ENCODE assay signal across 8 mouse cellular contexts in genomic region chr6:145481938-145482337, GRCm38 (mm10).
A peak's percentile ranks its signal among the peaks of the same experiment; 100 is the strongest.
DNase-seq lines count a peak whose midpoint lies in the region; ATAC-seq and TF ChIP-seq lines count a peak whose summit lies in the region.

No protein-coding gene starts in this region.

- no peaks in the 10 kb centered on the region for H3K27me3 ChIP-seq in embryonic facial prominence, embryonic 12.5 days
- no peaks in the 10 kb centered on the region for H3K27me3 ChIP-seq in heart, postnatal 0 days (ENCODE audit: control insufficient read depth, insufficient read depth, low read length)
- H3K27me3 ChIP-seq in thymus, adult 2 months (ENCODE audit: control insufficient read depth, insufficient read depth, low read length), result no peaks in the 10 kb centered on the region

- no peaks in the 10 kb centered on the region for H3K9me3 ChIP-seq in embryonic facial prominence, embryonic 12.5 days
- H3K9me3 ChIP-seq in heart, postnatal 0 days (replicated peaks; ENCODE audit: control insufficient read depth, low read length), result no peaks in the 10 kb centered on the region

- TF ChIP-seq POLR2A in thymus, adult 2 months (IDR thresholded peaks at IDR 0.05; ENCODE audit: control insufficient read depth, extremely low read depth, insufficient read depth, low read length, poor library complexity), result no peak

- no peak for TF ChIP-seq EP300 in heart, postnatal 0 days (IDR thresholded peaks at IDR 0.05; ENCODE audit: low read depth)

- TF ChIP-seq CTCF in heart, postnatal 0 days (IDR thresholded peaks at IDR 0.05; ENCODE audit: low read depth), result no peak
- no peak for TF ChIP-seq CTCF in thymus, adult 2 months (IDR thresholded peaks at IDR 0.05; ENCODE audit: borderline replicate concordance, control insufficient read depth, extremely low read depth, insufficient read depth, low read length, poor library complexity)
- TF ChIP-seq CTCF in layer of hippocampus, adult 2 months (conservative IDR thresholded peaks at IDR 0.05), result no peak

- no peak overlapping the region; the same call in 1 of the 2 replicates for H3K9ac ChIP-seq in embryonic facial prominence, embryonic 12.5 days
- no peak overlapping the region for H3K9ac ChIP-seq in heart, postnatal 0 days (replicated peaks; ENCODE audit: low read depth, low read length)

- 44% methylated on average over 15 of the region's 15 CpGs for WGBS in embryonic facial prominence, embryonic 12.5 days
- 30% methylated on average over 15 of the region's 15 CpGs for WGBS in heart, postnatal 0 days
- WGBS in thymus, adult 2 months, result 91% methylated on average over 15 of the region's 15 CpGs

- no peak overlapping the region for H3K4me3 ChIP-seq in embryonic facial prominence, embryonic 12.5 days
- no peak overlapping the region for H3K4me3 ChIP-seq in heart, postnatal 0 days (ENCODE audit: low read depth, low read length)
- no peak overlapping the region for H3K4me3 ChIP-seq in thymus, adult 2 months (ENCODE audit: control insufficient read depth, insufficient read depth, low read length)
- no peak overlapping the region for H3K4me3 ChIP-seq in layer of hippocampus, adult 2 months

- no peak overlapping the region for H3K27ac ChIP-seq in embryonic facial prominence, embryonic 12.5 days
- peak overlapping the region; percentile 61 for H3K27ac ChIP-seq in heart, postnatal 0 days (ENCODE audit: low read depth)
- H3K27ac ChIP-seq in thymus, adult 2 months (ENCODE audit: control insufficient read depth, insufficient read depth, low read length), result no peak overlapping the region
- no peak overlapping the region for H3K27ac ChIP-seq in layer of hippocampus, adult 2 months

- peak; percentile 59; the same call in 1 of the 2 replicates for ATAC-seq in embryonic facial prominence, embryonic 12.5 days (ENCODE audit: insufficient number of reproducible peaks, insufficient read depth, low FRiP score, low TSS enrichment)
- ATAC-seq in heart, postnatal 0 days (ENCODE audit: insufficient read depth, low read depth), result peak; percentile 77

- H3K4me2 ChIP-seq in embryonic facial prominence, embryonic 12.5 days (replicated peaks), result 0 out of 2 replicates have a peak overlapping the region, but pooled peaks have one; percentile 5
- 0 out of 2 replicates have a peak overlapping the region, but pooled peaks have one; percentile 7 for H3K4me2 ChIP-seq in heart, postnatal 0 days (ENCODE audit: low read depth, low read length)

- peak; percentile 22 to 28 for DNase-seq in cerebellum, postnatal 36 days
- DNase-seq in cerebellum, adult 9-10 months, result no peak
- DNase-seq in heart, postnatal 0 days (ENCODE audit: low spot score), result no peak
- DNase-seq in lung, postnatal 14 days, result peak; percentile 31
- peak; percentile 56 for DNase-seq in testis, postnatal 14 days (ENCODE audit: low spot score)
- no peak for DNase-seq in thymus, adult 2 months
- no peak for DNase-seq in layer of hippocampus, adult 2 months (ENCODE audit: low spot score in 2 of 2)

- peaks cover 37% of the 10 kb centered on the region for H3K4me1 ChIP-seq in embryonic facial prominence, embryonic 12.5 days
- H3K4me1 ChIP-seq in heart, postnatal 0 days (ENCODE audit: control insufficient read depth, insufficient read depth), result peaks cover 10% of the 10 kb centered on the region; the same call in 1 of the 2 replicates
- H3K4me1 ChIP-seq in thymus, adult 2 months (replicated peaks; ENCODE audit: control insufficient read depth, insufficient read depth, low read length), result no peaks in the 10 kb centered on the region

- H3K36me3 ChIP-seq in embryonic facial prominence, embryonic 12.5 days, result no peaks in the 10 kb centered on the region
- H3K36me3 ChIP-seq in heart, postnatal 0 days (replicated peaks; ENCODE audit: control insufficient read depth, insufficient read depth, low read length), result no peaks in the 10 kb centered on the region
- H3K36me3 ChIP-seq in thymus, adult 2 months (ENCODE audit: control insufficient read depth, insufficient read depth, low read length), result no peaks in the 10 kb centered on the region

Comparison
In these comparisons a context has a peak if more than half of its experiments do, and no peak if none do; other contexts are left out.
1. DNase-seq: peak in cerebellum, postnatal 36 days (2 of 2), lung, postnatal 14 days (single experiment) and testis, postnatal 14 days (single experiment); none in cerebellum, adult 9-10 months (single experiment), heart, postnatal 0 days (single experiment), thymus, adult 2 months (single experiment) and layer of hippocampus, adult 2 months (0 of 2).